Mouse (Mus musculus) CH12.LX (cell line): ENCODE results near the gene Msi2. TPM values are rescaled to one million over a fixed set of nuclear protein-coding genes. Genes with fewer than 3 reads are reported as not detected.

Source experiments
- DNase-seq: peaks from one replicate; pipeline ENCODE4 v3.0.0-alpha.2; 2013; ENCODE audit errors: extremely low read depth
- H3K27ac ChIP-seq: 2 replicates; pipeline ENCODE4 v1.5.1; 2012; ENCODE audit warnings: low read depth, mild to moderate bottlenecking, control low read depth, moderate library complexity; ENCODE audit not compliant: insufficient read depth
- H3K27me3 ChIP-seq: replicated peaks from 2 replicates; pipeline ENCODE3; 2012; ENCODE audit warnings: inconsistent platforms
- H3K36me3 ChIP-seq, 2 experiments: replicated peaks in 1 of 2; 2 replicates each; pipeline versions ENCODE3 to v1.6.1; 2012; ENCODE audit warnings: inconsistent platforms in 1 of 2, low read length in 1 of 2, mild to moderate bottlenecking in 1 of 2, mixed read lengths in 1 of 2, moderate library complexity in 1 of 2; ENCODE audit not compliant: control insufficient read depth in 1 of 2, insufficient read depth in 1 of 2
- H3K4me1 ChIP-seq, 2 experiments: 2 replicates each; pipeline ENCODE4 v1.6.1; 2012; ENCODE audit warnings: inconsistent platforms in 1 of 2, moderate library complexity in 1 of 2; ENCODE audit not compliant: insufficient read depth in 2 of 2, control insufficient read depth in 1 of 2
- H3K4me2 ChIP-seq: 2 replicates; pipeline ENCODE4 v1.6.1; 2012; ENCODE audit warnings: low read depth, mild to moderate bottlenecking, control low read depth; ENCODE audit not compliant: poor library complexity, insufficient read depth, severe bottlenecking
- H3K4me3 ChIP-seq, 3 experiments: fragments of 150-350 bp in 1 of 3; sonication (generic) in 1 of 3; replicated peaks in 1 of 3; 2 replicates each; pipeline versions ENCODE3 to v1.5.1; 2011 to 2012; ENCODE audit warnings: low read depth in 2 of 3, low read length in 2 of 3, mild to moderate bottlenecking in 2 of 3, moderate library complexity in 2 of 3, control low read depth in 1 of 3, improper control_type of control experiment in 1 of 3, inconsistent platforms in 1 of 3, mixed read lengths in 1 of 3; ENCODE audit not compliant: poor library complexity in 1 of 3
- H3K79me2 ChIP-seq: replicated peaks from 2 replicates; pipeline ENCODE4 v1.6.1; 2012; ENCODE audit warnings: mild to moderate bottlenecking, moderate library complexity; ENCODE audit not compliant: control insufficient read depth, poor library complexity, insufficient read depth, severe bottlenecking; ENCODE audit errors: extremely low read depth
- H3K9ac ChIP-seq: 2 replicates; pipeline ENCODE4 v1.6.1; 2012; ENCODE audit warnings: low read depth, mild to moderate bottlenecking, control low read depth, moderate library complexity; ENCODE audit not compliant: insufficient read depth
- H3K9me3 ChIP-seq: replicated peaks from 2 replicates; pipeline ENCODE3; 2012; ENCODE audit warnings: low read length, inconsistent platforms, mixed read lengths
- CHD1 ChIP-seq: IDR thresholded peaks from 2 replicates; pipeline ENCODE4 v1.6.1; 2012; ENCODE audit warnings: low read depth, low read length, improper control_type of control experiment, inconsistent platforms
- E2F4 ChIP-seq: IDR thresholded peaks from 2 replicates; pipeline ENCODE4 v1.6.1; 2011; ENCODE audit warnings: low read depth, low read length, improper control_type of control experiment; ENCODE audit not compliant: insufficient replicate concordance
- ELF1 ChIP-seq: IDR thresholded peaks from 2 replicates; pipeline ENCODE4 v1.6.1; 2014; ENCODE audit warnings: low read depth, mild to moderate bottlenecking, inconsistent platforms, low read length, improper control_type of control experiment
- EP300 ChIP-seq: IDR thresholded peaks from 2 replicates; pipeline ENCODE4 v1.6.1; 2011; ENCODE audit warnings: low read length, improper control_type of control experiment
- ETS1 ChIP-seq: conservative IDR thresholded peaks from 2 replicates; pipeline ENCODE4 v1.6.1; 2012; ENCODE audit warnings: low read depth, mild to moderate bottlenecking, inconsistent platforms, low read length, improper control_type of control experiment, moderate library complexity
- HCFC1 ChIP-seq: IDR thresholded peaks from 2 replicates; pipeline ENCODE4 v1.6.1; 2012; ENCODE audit warnings: low read depth, mild to moderate bottlenecking, inconsistent platforms, low read length, improper control_type of control experiment
- JUND ChIP-seq: conservative IDR thresholded peaks from 2 replicates; pipeline ENCODE4 v1.6.1; 2011; ENCODE audit warnings: low read depth, low read length, improper control_type of control experiment
- KAT2A ChIP-seq: IDR thresholded peaks from 2 replicates; pipeline ENCODE4 v1.6.1; 2012; ENCODE audit warnings: low read length, improper control_type of control experiment, inconsistent platforms; ENCODE audit not compliant: insufficient replicate concordance
- MAFK ChIP-seq: IDR thresholded peaks from 2 replicates; pipeline ENCODE4 v1.6.1; 2011; ENCODE audit warnings: low read length, improper control_type of control experiment; ENCODE audit not compliant: insufficient replicate concordance
- MAX ChIP-seq: IDR thresholded peaks from 2 replicates; pipeline ENCODE4 v1.6.1; 2011; ENCODE audit warnings: low read length, improper control_type of control experiment
- MAZ ChIP-seq: IDR thresholded peaks from 2 replicates; pipeline ENCODE4 v1.6.1; 2012; ENCODE audit warnings: low read depth, mild to moderate bottlenecking, inconsistent platforms, low read length, improper control_type of control experiment, moderate library complexity
- MEF2A ChIP-seq: IDR thresholded peaks from 2 replicates; pipeline ENCODE4 v1.6.1; 2014; ENCODE audit warnings: low read depth, mild to moderate bottlenecking, inconsistent platforms, low read length, improper control_type of control experiment, borderline replicate concordance
- PAX5 ChIP-seq: IDR thresholded peaks from 2 replicates; pipeline ENCODE4 v1.6.1; 2012; ENCODE audit warnings: low read length, inconsistent platforms, mixed read lengths
- POLR2AphosphoS2 ChIP-seq: IDR thresholded peaks from 2 replicates; pipeline ENCODE4 v1.6.1; 2011; ENCODE audit warnings: low read depth, low read length, improper control_type of control experiment
- SIN3A ChIP-seq: IDR thresholded peaks from 2 replicates; pipeline ENCODE4 v1.6.1; 2012; ENCODE audit warnings: low read length, improper control_type of control experiment, inconsistent platforms
- SMC3 ChIP-seq: IDR thresholded peaks from 2 replicates; pipeline ENCODE4 v1.6.1; 2011; ENCODE audit warnings: low read depth, low read length, improper control_type of control experiment
- TBP ChIP-seq: conservative IDR thresholded peaks from 2 replicates; pipeline ENCODE4 v1.6.1; 2011; ENCODE audit warnings: low read depth, low read length, improper control_type of control experiment
- USF1 ChIP-seq: IDR thresholded peaks from 2 replicates; pipeline ENCODE4 v1.6.1; 2014; ENCODE audit warnings: low read depth, mild to moderate bottlenecking, inconsistent platforms, low read length, improper control_type of control experiment
- USF2 ChIP-seq: conservative IDR thresholded peaks from 2 replicates; pipeline ENCODE4 v1.6.1; 2011; ENCODE audit warnings: low read depth, low read length, improper control_type of control experiment
- ZC3H11A ChIP-seq: IDR thresholded peaks from 2 replicates; pipeline ENCODE4 v1.6.1; 2012; ENCODE audit warnings: low read depth, mild to moderate bottlenecking, inconsistent platforms, low read length, improper control_type of control experiment
- ZKSCAN1 ChIP-seq: IDR thresholded peaks from 2 replicates; pipeline ENCODE4 v1.6.1; 2012; ENCODE audit warnings: low read depth, inconsistent platforms, low read length, improper control_type of control experiment, borderline replicate concordance
- ZNF384 ChIP-seq: IDR thresholded peaks from 2 replicates; pipeline ENCODE4 v1.6.1; 2012; ENCODE audit warnings: low read depth, low read length, improper control_type of control experiment, inconsistent platforms
- dilution Hi-C: fragments of 300-500 bp; cut with MboI; formaldehyde crosslinking; loops from 2 replicates; pipeline ENCODE4 v1.14.3; 2020; ENCODE audit warnings: low sequenced_read_pairs; ENCODE audit not compliant: extremely low pct_unique_long_range_greater_than_20kb, extremely low pct_ligation_motif_present
- in situ Hi-C: fragments of 300-500 bp; cut with MboI; formaldehyde crosslinking; loops from 3 replicates; pipeline ENCODE4 v1.14.3; 2019; ENCODE audit warnings: low sequenced_read_pairs, low pct_ligation_motif_present, low pct_unique_long_range_greater_than_20kb, mixed read lengths
- polyA plus RNA-seq: library from polyadenylated mRNA; unstranded; fragments of >175 nt; gene quantifications from 2 replicates; pipeline ENCODE4 v1.2.1, GENCODE M21; 2012; ENCODE audit warnings: low read depth; ENCODE audit not compliant: insufficient read length
- total RNA-seq, 2 experiments: library from RNA; depleted of rRNA; stranded (reverse); fragments of 300-350 nt in 1 of 2; fragments of >200 nt in 1 of 2; gene quantifications; 2 replicates each; pipeline ENCODE4 v1.2.3; 2012 to 2014

The Msi2 gene
- total and polyA plus RNA-seq, 3 experiments, result 40.3 to 73.1 (median 52.6) TPM

DNA sequence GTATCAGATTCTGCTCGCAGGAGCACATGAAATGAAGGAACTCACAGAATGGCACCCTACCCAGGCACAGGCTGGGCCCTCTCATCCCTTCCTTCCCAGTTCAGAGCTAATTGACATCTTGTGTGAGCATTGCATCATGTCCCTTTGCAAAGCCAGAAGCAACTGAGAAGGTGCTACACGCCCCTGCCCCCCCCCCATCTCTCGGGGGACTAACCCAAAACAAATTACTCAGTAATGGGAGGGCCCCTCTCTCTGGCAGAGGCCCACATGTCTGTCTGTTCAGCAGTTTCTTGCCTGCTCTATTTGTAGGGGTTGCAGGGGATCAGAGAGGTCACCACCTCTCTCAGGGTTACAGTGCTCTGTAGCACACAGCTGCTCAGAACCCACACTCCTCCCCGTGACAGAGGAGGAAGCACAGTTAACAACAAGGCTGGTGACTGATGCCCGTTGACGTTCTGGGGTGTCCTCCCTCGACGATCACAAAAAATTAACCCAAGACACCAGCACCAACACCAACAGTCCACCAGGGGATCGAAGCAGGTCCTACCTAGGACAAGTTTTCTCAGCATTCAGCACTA, 99.5 kb downstream of the Msi2 start (continued):
- TF ChIP-seq ELF1, result peak; percentile 61
- no peak for TF ChIP-seq USF1
- no peak for TF ChIP-seq USF2
- TF ChIP-seq SIN3A, result peak; percentile 93

DNA sequence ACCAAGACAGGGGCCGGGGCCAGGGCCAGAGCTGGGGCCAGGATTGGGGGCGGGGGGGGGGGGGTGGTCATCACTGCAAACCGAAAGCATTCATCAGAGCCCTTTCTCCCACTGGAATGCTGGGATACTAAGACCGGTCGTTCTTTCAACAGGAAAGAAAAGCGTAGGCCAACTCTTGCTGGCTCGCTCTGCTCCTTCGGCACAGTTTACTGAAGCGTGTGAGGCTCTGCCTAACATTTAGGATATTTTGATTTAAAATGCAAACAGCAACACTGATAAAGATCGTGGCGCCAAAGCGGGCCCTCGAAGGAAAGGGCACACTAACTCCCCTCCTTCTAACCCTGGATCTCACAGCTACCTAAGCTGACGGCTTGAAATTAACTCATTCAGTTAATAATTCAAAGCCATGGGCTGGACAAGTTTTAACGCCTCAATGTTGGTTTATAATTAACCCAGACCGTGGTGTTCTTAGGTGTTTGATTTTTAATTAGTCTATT, 100.3 kb downstream of the Msi2 start:
- no peak for TF ChIP-seq EP300
- no peak for TF ChIP-seq SMC3
- no peak for TF ChIP-seq PAX5
- no peak for TF ChIP-seq MAZ
- no peak for TF ChIP-seq ZKSCAN1
- no peak for TF ChIP-seq ETS1
- no peak for TF ChIP-seq ZC3H11A
- TF ChIP-seq SIN3A, result no peak
- no peak for TF ChIP-seq HCFC1
- no peak for TF ChIP-seq KAT2A
- TF ChIP-seq MEF2A, result no peak
- TF ChIP-seq POLR2AphosphoS2, result no peak
- TF ChIP-seq JUND, result no peak
- no peak for TF ChIP-seq TBP
- no peak for TF ChIP-seq ZNF384
- no peak for TF ChIP-seq E2F4
- TF ChIP-seq, all 38 proteins: peak for 0
- Histone ChIP-seq H3K4me1 (peaks cover 25 to 76% of the 10 kb centered on the region in 2 experiments), H3K9ac (peak overlapping the region; percentile 72), H3K79me2 (peaks cover 31% of the 10 kb centered on the region), H3K4me2 (peak overlapping the region; percentile 57), H3K27me3 (no peaks in the 10 kb centered on the region), H3K4me3 (no peak overlapping the region), H3K36me3 (peaks cover 0 to 29% of the 10 kb centered on the region in 2 experiments), H3K27ac (peak overlapping the region; percentile 95), H3K9me3 (no peaks in the 10 kb centered on the region)
- in situ Hi-C loops (no loop called here), dilution Hi-C loops (no loop called here)
- DNase-seq, result no peak

DNA sequence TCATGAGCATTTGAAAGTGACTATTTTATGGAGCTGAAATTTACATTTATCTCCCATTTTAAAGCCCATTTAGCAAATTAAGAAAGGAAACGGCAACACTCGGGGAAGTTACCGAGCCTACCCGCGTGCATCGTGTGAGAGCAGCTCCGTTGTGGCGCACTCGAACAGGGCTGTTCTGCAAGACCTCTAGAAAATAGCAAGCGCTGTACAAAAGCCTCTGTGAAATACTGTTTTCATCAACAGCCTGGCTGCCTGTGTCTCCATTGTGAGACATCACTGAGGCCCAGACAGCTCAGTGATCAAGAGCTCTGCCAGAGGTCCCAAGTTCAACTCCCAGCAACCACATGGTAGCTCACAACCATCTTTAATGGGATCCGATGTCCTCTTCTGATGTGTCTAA, 100.9 kb downstream of the Msi2 start:
- Histone ChIP-seq H3K9me3 (no peaks in the 10 kb centered on the region), H3K4me1 (peaks cover 31 to 76% of the 10 kb centered on the region in 2 experiments), H3K79me2 (peaks cover 30% of the 10 kb centered on the region), H3K9ac (peak overlapping the region; percentile 72), H3K36me3 (peaks cover 0 to 30% of the 10 kb centered on the region in 2 experiments), H3K27ac (peak overlapping the region; percentile 53; the same call in 1 of the 2 replicates), H3K27me3 (no peaks in the 10 kb centered on the region), H3K4me3 (no peak overlapping the region), H3K4me2 (no peak overlapping the region)
- in situ Hi-C loops, result no loop called here
- TF ChIP-seq CHD1 (no peak), MAFK (no peak), JUND (no peak), POLR2AphosphoS2 (no peak), TBP (no peak), USF2 (no peak), MEF2A (no peak), SIN3A (no peak), E2F4 (no peak), MAZ (no peak), SMC3 (no peak), MAX (no peak)
- DNase-seq, result no peak
- dilution Hi-C loops, result no loop called here
